Mouse (Mus musculus): ENCODE measurements around the gene Barhl2. TPM values are rescaled to one million over a fixed set of nuclear protein-coding genes. Genes with fewer than 3 reads are reported as not detected.

The Barhl2 gene
- polyA plus RNA-seq, 1 experiment from 2014 or later, result 2.3 TPM

DNA sequence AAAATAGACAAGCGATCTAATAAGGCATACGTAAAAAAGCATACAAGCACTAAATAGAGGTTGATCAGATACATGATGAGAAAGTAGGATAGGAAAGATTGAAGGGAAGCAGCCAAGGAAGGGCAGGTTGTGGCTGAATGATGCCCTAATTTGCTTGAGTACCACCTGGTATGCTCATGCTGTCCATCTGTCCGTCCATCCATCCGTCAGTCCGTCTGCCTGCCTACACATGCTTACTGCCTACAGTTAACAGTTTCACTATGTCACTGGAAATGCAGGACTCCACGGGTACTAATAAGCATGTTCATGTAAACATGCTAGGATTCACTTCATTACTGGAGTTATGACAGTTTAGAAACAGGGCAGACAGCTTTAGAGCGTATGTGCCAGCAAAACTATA is 19.1 kb downstream of the Barhl2 start:
- H3K27me3 ChIP-seq, result peaks cover 27% of the 10 kb centered on the region
- ATAC-seq (ENCODE audit: low read depth), result no peak
- H3K36me3 ChIP-seq, result no peaks in the 10 kb centered on the region
- no peak overlapping the region for H3K9ac ChIP-seq
- no peak overlapping the region for H3K4me2 ChIP-seq
- 93% methylated on average over 7 of the region's 7 CpGs for WGBS
- no peak overlapping the region for H3K27ac ChIP-seq (replicated peaks)
- no peaks in the 10 kb centered on the region for H3K4me1 ChIP-seq (replicated peaks)
- H3K4me3 ChIP-seq, result no peak overlapping the region
- H3K9me3 ChIP-seq, result no peaks in the 10 kb centered on the region

DNA sequence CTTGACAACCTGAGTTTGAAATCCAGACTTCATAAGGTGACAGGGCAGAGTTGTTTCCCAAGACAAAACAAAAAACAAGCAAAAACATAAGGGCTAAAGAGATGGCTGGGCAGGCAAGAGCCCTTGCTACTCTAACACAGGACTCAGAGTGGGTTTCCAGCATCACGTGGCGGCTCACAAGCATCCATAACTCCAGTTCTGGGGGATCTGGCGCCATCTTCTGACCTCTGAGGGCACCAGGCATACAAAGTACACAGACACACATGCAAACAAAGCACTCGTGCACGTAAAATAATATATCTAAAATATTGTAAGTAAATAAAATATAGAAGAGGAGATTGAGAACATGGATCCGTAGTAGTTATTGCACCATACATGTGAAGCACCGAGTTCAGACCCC is 31.9 kb downstream of the Barhl2 start:
- Histone ChIP-seq H3K4me3 (no peak overlapping the region), H3K36me3 (no peaks in the 10 kb centered on the region), H3K27ac (replicated peaks) (no peak overlapping the region), H3K9me3 (no peaks in the 10 kb centered on the region; the same call in 1 of the 2 replicates), H3K4me1 (replicated peaks) (no peaks in the 10 kb centered on the region), H3K4me2 (no peak overlapping the region), H3K27me3 (no peaks in the 10 kb centered on the region), H3K9ac (no peak overlapping the region)
- whole genome bisulfite sequencing, result 76% methylated on average over 7 of the region's 7 CpGs
- ATAC-seq (ENCODE audit: low read depth), result no peak

DNA sequence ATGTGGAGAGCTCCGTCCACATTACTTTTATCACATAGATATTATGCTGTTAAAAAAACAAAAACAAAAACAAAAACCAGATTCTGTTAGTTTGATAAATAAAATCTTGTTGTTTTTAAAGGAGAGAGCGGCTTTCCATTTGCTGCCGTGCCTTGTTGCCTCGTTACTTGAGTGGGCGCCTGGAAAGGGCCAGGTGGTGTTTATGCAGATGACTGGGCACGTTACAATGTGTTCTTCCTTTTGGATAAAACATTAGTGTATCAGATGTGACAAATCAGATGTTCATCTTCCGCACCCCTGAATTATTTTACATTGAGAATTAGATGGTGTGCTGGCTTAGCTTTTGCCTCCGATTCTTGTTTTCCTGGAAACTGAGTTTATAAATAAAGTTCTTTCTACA is 37.1 kb downstream of the Barhl2 start:
- no peak overlapping the region for H3K4me2 ChIP-seq
- no peaks in the 10 kb centered on the region for H3K4me1 ChIP-seq (replicated peaks)
- H3K9me3 ChIP-seq, result no peaks in the 10 kb centered on the region; the same call in 1 of the 2 replicates
- H3K27ac ChIP-seq (replicated peaks), result no peak overlapping the region
- no peaks in the 10 kb centered on the region for H3K27me3 ChIP-seq
- no peak for ATAC-seq (ENCODE audit: low read depth)
- 68% methylated on average over 8 of the region's 8 CpGs for WGBS
- no peak overlapping the region for H3K9ac ChIP-seq
- H3K4me3 ChIP-seq, result no peak overlapping the region
- no peaks in the 10 kb centered on the region for H3K36me3 ChIP-seq

DNA sequence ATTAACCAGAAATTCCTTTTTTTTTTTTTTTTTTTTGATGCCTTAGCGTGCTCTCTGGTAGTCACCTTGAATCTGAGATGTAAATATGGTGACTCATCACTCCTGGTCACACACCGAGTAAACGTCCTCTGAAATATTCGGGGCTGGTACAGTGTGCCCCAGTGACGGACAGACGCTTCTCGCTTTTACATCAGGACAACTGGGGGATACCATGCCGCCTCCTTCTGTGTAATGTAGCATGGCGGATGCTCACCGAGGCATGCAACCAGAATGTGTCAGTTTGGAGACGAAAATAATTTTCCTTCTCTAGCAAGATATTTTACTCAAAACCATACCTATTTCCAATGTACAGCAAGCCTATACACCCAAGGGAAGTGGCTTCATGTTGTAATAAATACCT is 37.6 kb downstream of the Barhl2 start:
- no peak for ATAC-seq (ENCODE audit: low read depth)
- H3K36me3 ChIP-seq, result no peaks in the 10 kb centered on the region

DNA sequence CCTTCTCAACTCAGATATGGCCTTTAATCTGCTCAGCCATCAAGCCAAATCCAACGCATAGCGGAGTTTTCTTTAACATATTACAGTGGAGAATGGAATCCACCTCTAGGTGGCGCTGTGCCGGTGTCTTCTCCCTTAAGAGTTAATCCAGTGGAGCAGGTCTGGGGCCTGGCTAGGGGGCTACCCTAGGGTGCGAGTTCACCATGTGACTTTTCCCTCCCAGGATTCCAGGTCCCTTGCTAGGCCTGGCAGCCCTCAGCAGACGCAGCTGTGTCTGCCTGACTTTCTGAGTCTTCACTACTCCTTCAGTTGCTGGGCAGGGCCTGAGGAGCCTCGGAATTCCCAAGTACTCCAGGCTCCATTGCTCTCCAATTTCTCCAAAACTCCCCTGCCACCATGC is 40.8 kb downstream of the Barhl2 start:
- Histone ChIP-seq H3K36me3 (no peaks in the 10 kb centered on the region), H3K4me3 (no peak overlapping the region), H3K9ac (no peak overlapping the region), H3K4me1 (replicated peaks) (no peaks in the 10 kb centered on the region), H3K27ac (replicated peaks) (no peak overlapping the region), H3K9me3 (no peaks in the 10 kb centered on the region), H3K27me3 (no peaks in the 10 kb centered on the region), H3K4me2 (no peak overlapping the region)
- no peak; the same call in 1 of the 2 replicates for ATAC-seq (ENCODE audit: low read depth)
- 37% methylated on average over 7 of the region's 7 CpGs for WGBS

More for the DNA sequence above, 37.6 kb downstream of the Barhl2 start:
- H3K9me3 ChIP-seq, result no peaks in the 10 kb centered on the region; the same call in 1 of the 2 replicates
- no peaks in the 10 kb centered on the region for H3K4me1 ChIP-seq (replicated peaks)
- H3K4me2 ChIP-seq, result no peak overlapping the region
- WGBS, result 80% methylated on average over 11 of the region's 11 CpGs
- H3K27ac ChIP-seq (replicated peaks), result no peak overlapping the region
- H3K4me3 ChIP-seq, result no peak overlapping the region
- H3K9ac ChIP-seq, result no peak overlapping the region
- H3K27me3 ChIP-seq, result no peaks in the 10 kb centered on the region

DNA sequence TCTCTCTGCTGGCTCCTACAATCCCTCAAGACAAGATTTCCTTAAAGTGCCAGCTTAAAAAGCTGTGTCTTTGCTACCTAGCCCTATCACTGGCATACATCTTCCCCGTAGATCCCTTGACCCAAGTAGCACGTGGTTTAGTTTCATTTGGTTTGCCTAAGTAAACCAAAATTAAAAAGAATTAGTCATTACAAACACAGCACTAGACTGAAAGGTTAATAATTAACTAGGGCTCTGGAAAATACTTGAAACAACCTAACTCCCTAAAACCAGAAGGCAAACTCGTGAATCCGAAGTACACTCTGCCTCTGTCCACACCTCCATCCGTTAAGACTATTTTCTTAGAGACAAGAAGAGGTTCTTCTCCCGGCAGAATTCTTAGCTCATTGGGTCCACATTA is 41.4 kb downstream of the Barhl2 start:
- WGBS, result 70% methylated on average over 6 of the region's 6 CpGs
- no peak overlapping the region for H3K4me2 ChIP-seq
- no peak overlapping the region for H3K4me3 ChIP-seq
- H3K9me3 ChIP-seq, result no peaks in the 10 kb centered on the region
- H3K4me1 ChIP-seq (replicated peaks), result no peaks in the 10 kb centered on the region
- H3K27me3 ChIP-seq, result no peaks in the 10 kb centered on the region
- H3K27ac ChIP-seq (replicated peaks), result no peak overlapping the region
- ATAC-seq (ENCODE audit: low read depth), result no peak
- H3K9ac ChIP-seq, result no peak overlapping the region
- no peaks in the 10 kb centered on the region for H3K36me3 ChIP-seq

DNA sequence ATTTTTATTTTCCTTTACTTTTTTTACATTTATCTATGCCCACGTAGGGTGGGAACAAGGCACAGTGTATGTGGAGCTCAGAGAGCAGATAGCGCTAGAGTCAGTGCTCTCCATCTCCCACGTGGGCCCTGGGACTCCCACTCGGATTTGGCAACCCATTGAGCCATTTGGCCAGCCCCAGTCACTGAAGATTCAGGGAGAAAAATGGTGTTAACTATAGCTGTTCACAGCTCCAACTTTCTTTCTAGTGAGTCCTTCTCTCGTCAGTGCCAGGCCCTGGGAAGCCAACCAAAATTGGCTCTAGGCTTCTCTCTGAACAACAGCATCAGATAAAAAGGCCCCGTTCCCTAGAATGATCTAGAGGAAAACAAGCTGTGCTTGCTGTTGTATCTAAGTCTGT is 42.2 kb downstream of the Barhl2 start:
- H3K4me3 ChIP-seq, result no peak overlapping the region
- no peaks in the 10 kb centered on the region for H3K36me3 ChIP-seq
- H3K27ac ChIP-seq (replicated peaks), result no peak overlapping the region
- no peaks in the 10 kb centered on the region for H3K9me3 ChIP-seq
- H3K9ac ChIP-seq, result no peak overlapping the region
- no peak overlapping the region for H3K4me2 ChIP-seq
- H3K4me1 ChIP-seq (replicated peaks), result no peaks in the 10 kb centered on the region
- H3K27me3 ChIP-seq, result no peaks in the 10 kb centered on the region
- 80% methylated on average over 6 of the region's 6 CpGs for WGBS
- ATAC-seq (ENCODE audit: low read depth), result no peak

DNA sequence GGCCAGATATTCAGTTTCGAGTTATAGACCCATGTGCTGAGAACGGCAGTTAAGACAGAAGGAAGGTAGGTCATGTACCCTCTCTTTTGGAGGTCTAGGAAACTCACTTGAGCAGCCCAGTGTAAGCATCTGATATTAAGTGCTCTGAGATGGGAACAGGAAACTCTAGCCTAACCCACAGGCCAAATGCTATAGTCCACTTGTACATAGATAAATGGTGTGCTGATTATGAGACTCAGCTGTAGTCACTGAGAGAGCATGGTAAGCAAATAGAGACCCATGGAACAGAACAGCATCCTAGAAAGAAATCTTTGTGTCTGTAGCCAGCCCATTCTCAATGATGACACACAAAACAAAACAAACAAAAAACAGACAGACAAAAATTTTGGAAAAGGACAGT is 55.2 kb downstream of the Barhl2 start:
- Histone ChIP-seq H3K9ac (no peak overlapping the region), H3K4me2 (no peak overlapping the region), H3K4me1 (replicated peaks) (no peaks in the 10 kb centered on the region), H3K4me3 (no peak overlapping the region), H3K36me3 (no peaks in the 10 kb centered on the region), H3K9me3 (no peaks in the 10 kb centered on the region), H3K27me3 (no peaks in the 10 kb centered on the region), H3K27ac (replicated peaks) (no peak overlapping the region)
- 91% methylated on average over 2 of the region's 2 CpGs for WGBS
- no peak for ATAC-seq (ENCODE audit: low read depth)

Other genes starting within 250 kb of the Barhl2 start
- gene Gm17304, start 150.9 kb upstream of the Barhl2 start, polyA plus RNA-seq (2015; fragmentation: Nextera tagmentation; extraction: Ambion mirVana), result not detected in 2 replicates
- 67.3 and 73.0 TPM in 2 replicates for gene Zfp644, start 239.1 kb upstream of the Barhl2 start, polyA plus RNA-seq (2015; fragmentation: Nextera tagmentation; extraction: Ambion mirVana)